Mouse (Mus musculus): ENCODE data around the gene Ahsg.

Ahsg gene

GRCm38 (mm10) chr16:22880900-22881299 is 10.2 kb upstream of the Ahsg start:
- Histone ChIP-seq H3K9me3 (ENCODE audit: low read length) (no peaks in the 10 kb centered on the region), H3K36me3 (ENCODE audit: insufficient read depth, low read length) (no peaks in the 10 kb centered on the region), H3K4me3 (replicated peaks; ENCODE audit: low read length) (no peak overlapping the region), H3K4me1 (replicated peaks; ENCODE audit: low read depth, low read length) (peaks cover 18% of the 10 kb centered on the region), H3K27me3 (ENCODE audit: insufficient read depth, low read length) (0 out of 2 replicates have a peak, but pooled peaks cover 3% of the 10 kb centered on the region)
- TF ChIP-seq POU5F1 (IDR thresholded peaks at IDR 0.05; ENCODE audit: borderline replicate concordance, low read length), result no peak
- no peak for TF ChIP-seq NANOG (IDR thresholded peaks at IDR 0.05; ENCODE audit: borderline replicate concordance, low read length)
- no peak for TF ChIP-seq CTCF (conservative IDR thresholded peaks at IDR 0.05; ENCODE audit: low read length)

DNA sequence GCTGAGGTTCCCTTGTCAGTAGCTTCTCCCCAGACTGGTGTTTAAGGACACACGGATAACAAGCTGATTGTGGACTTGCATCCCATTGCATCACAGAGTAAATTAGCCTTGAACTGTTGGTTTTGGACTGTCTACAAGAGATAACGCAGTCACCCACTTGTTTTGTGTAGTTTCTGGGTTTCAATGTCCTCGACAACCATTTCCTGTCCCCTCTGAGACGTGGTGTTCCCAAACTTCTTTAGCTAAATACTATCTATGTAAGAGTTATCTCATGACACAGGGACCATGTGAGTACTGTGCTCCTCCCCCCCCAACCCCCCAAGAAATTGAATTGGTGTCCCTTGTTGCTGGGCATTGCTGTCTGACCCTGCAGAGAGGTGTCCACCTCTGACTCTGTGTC is 9.6 kb upstream of the Ahsg start:
- Histone ChIP-seq H3K4me3 (replicated peaks; ENCODE audit: low read length) (no peak overlapping the region), H3K9me3 (ENCODE audit: low read length) (no peaks in the 10 kb centered on the region), H3K27me3 (ENCODE audit: insufficient read depth, low read length) (0 out of 2 replicates have a peak, but pooled peaks cover 3% of the 10 kb centered on the region), H3K36me3 (ENCODE audit: insufficient read depth, low read length) (no peaks in the 10 kb centered on the region), H3K4me1 (replicated peaks; ENCODE audit: low read depth, low read length) (peaks cover 24% of the 10 kb centered on the region)
- TF ChIP-seq CTCF (conservative IDR thresholded peaks at IDR 0.05; ENCODE audit: low read length) (no peak), NANOG (IDR thresholded peaks at IDR 0.05; ENCODE audit: borderline replicate concordance, low read length) (no peak), POU5F1 (IDR thresholded peaks at IDR 0.05; ENCODE audit: borderline replicate concordance, low read length) (no peak)

DNA sequence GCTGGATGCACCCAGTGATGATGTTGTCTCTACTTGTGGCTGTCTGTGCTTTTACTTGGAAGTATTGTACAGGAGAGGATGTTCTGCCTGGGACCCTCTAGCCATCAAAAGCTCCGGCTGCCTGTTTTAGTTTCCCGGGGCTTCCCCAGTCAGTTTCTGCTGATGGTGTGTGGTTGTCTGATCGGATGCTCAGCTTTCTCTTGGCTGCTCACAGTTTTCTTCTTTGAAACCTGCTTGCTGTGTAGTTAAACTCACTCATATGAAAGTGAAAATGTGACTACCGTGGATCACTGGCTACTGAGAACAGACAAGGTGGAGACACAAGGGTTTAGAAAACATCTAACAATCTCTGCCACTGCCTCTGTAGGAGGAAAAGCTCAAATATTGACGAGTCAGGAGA is 7.6 kb upstream of the Ahsg start:
- Histone ChIP-seq H3K27me3 (ENCODE audit: insufficient read depth, low read length) (0 out of 2 replicates have a peak, but pooled peaks cover 9% of the 10 kb centered on the region), H3K36me3 (ENCODE audit: insufficient read depth, low read length) (no peaks in the 10 kb centered on the region), H3K4me3 (replicated peaks; ENCODE audit: low read length) (no peak overlapping the region), H3K9me3 (ENCODE audit: low read length) (no peaks in the 10 kb centered on the region), H3K4me1 (replicated peaks; ENCODE audit: low read depth, low read length) (peaks cover 25% of the 10 kb centered on the region)
- no peak for TF ChIP-seq NANOG (IDR thresholded peaks at IDR 0.05; ENCODE audit: borderline replicate concordance, low read length)
- TF ChIP-seq CTCF (conservative IDR thresholded peaks at IDR 0.05; ENCODE audit: low read length), result no peak
- no peak for TF ChIP-seq POU5F1 (IDR thresholded peaks at IDR 0.05; ENCODE audit: borderline replicate concordance, low read length)

DNA sequence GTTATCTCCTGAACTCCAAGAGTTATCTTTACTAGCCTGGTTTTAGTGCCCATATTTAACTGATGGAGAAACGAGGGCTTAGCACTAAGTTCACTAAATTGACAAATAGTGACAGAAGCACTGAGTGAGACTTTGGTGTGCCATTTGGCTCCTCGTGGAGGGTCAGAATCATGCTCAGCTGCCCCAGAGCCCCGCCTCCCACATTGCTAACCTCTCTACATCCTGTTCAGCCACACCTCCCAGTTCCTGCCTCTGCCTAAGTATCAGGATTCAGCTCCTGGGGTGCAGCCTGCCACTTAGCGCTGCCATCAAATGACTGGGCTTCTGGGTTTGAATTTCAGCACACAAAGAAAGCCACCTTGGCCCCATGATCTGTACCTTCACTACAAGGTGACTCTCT is 5.7 kb upstream of the Ahsg start:
- H3K9me3 ChIP-seq (ENCODE audit: low read length), result no peaks in the 10 kb centered on the region
- H3K4me1 ChIP-seq (replicated peaks; ENCODE audit: low read depth, low read length), result peaks cover 25% of the 10 kb centered on the region
- no peak for TF ChIP-seq POU5F1 (IDR thresholded peaks at IDR 0.05; ENCODE audit: borderline replicate concordance, low read length)
- no peak for TF ChIP-seq CTCF (conservative IDR thresholded peaks at IDR 0.05; ENCODE audit: low read length)
- peaks cover 25% of the 10 kb centered on the region for H3K27me3 ChIP-seq (ENCODE audit: insufficient read depth, low read length)
- H3K36me3 ChIP-seq (ENCODE audit: insufficient read depth, low read length), result no peaks in the 10 kb centered on the region
- H3K4me3 ChIP-seq (replicated peaks; ENCODE audit: low read length), result no peak overlapping the region

DNA sequence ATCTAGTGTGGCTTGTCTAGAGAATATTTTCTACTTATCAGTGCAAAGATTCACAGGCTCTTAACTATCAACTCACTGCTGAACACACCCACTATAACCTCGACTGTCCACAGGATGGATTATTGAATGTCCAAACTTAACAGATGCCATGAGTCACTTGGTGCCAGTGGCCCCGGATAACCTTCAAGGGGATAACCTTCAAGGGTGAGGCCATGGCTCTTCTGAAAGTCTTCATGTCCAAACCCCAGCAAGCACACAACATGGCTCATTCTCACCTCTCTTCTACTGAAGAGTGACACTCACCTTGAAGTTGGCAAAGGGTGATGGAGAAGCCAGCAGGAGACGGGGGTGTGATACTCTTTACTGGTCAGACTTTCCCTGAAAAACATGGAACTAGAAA is 4.4 kb upstream of the Ahsg start:
- Histone ChIP-seq H3K9me3 (ENCODE audit: low read length) (no peaks in the 10 kb centered on the region), H3K36me3 (ENCODE audit: insufficient read depth, low read length) (no peaks in the 10 kb centered on the region), H3K4me1 (replicated peaks; ENCODE audit: low read depth, low read length) (peaks cover 16% of the 10 kb centered on the region), H3K4me3 (replicated peaks; ENCODE audit: low read length) (no peak overlapping the region), H3K27me3 (ENCODE audit: insufficient read depth, low read length) (peaks cover 33% of the 10 kb centered on the region)
- TF ChIP-seq POU5F1 (IDR thresholded peaks at IDR 0.05; ENCODE audit: borderline replicate concordance, low read length) (no peak), NANOG (IDR thresholded peaks at IDR 0.05; ENCODE audit: borderline replicate concordance, low read length) (no peak), CTCF (conservative IDR thresholded peaks at IDR 0.05; ENCODE audit: low read length) (no peak)

DNA sequence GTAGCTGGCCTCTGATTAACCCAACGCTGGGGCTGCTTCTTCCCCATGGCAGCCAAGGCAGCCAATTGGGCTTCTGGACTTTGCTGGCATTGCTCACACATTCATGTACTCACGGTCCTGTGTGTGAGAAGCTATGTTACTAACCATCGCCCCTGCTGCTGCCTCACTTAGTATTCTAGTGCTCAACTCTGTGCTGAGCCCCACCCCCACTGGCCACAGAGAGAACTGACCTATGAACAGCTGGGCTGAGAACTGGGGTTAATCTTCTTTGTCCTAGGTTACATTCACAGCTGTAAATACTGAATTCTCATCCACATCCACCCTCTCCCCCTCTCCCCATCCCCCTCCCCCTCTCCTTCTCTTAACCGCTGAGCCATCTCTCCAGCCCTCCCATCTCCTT is 2.2 kb upstream of the Ahsg start:
- no peak for TF ChIP-seq CTCF (conservative IDR thresholded peaks at IDR 0.05; ENCODE audit: low read length)
- no peak for TF ChIP-seq POU5F1 (IDR thresholded peaks at IDR 0.05; ENCODE audit: borderline replicate concordance, low read length)
- TF ChIP-seq NANOG (IDR thresholded peaks at IDR 0.05; ENCODE audit: borderline replicate concordance, low read length), result no peak
- Histone ChIP-seq H3K4me1 (replicated peaks; ENCODE audit: low read depth, low read length) (peaks cover 20% of the 10 kb centered on the region), H3K36me3 (ENCODE audit: insufficient read depth, low read length) (no peaks in the 10 kb centered on the region), H3K4me3 (replicated peaks; ENCODE audit: low read length) (no peak overlapping the region), H3K27me3 (ENCODE audit: insufficient read depth, low read length) (peaks cover 49% of the 10 kb centered on the region), H3K9me3 (ENCODE audit: low read length) (no peaks in the 10 kb centered on the region)

DNA sequence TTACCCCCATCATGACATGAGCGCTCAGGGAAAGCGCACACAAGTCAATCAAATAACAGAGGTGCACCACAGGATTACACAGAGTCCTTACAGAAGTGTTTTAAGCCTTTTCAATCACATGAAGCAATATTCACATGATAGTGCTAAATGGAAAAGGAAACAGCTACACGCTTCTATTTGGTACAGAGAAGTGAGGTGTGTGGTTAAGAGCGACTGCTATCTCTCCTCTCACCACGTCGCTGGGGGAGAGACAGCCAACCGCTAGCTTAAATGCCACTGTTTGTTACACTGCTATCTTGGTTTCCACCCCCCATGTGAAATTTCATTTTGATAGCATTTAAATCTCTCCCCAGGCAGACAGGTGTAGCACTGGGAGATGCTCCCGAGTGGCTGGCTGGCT is 1.4 kb upstream of the Ahsg start:
- no peak overlapping the region for H3K4me3 ChIP-seq (replicated peaks; ENCODE audit: low read length)
- TF ChIP-seq CTCF (conservative IDR thresholded peaks at IDR 0.05; ENCODE audit: low read length), result no peak
- TF ChIP-seq NANOG (IDR thresholded peaks at IDR 0.05; ENCODE audit: borderline replicate concordance, low read length), result no peak
- no peak for TF ChIP-seq POU5F1 (IDR thresholded peaks at IDR 0.05; ENCODE audit: borderline replicate concordance, low read length)
- H3K36me3 ChIP-seq (ENCODE audit: insufficient read depth, low read length), result no peaks in the 10 kb centered on the region
- H3K4me1 ChIP-seq (replicated peaks; ENCODE audit: low read depth, low read length), result peaks cover 27% of the 10 kb centered on the region
- H3K27me3 ChIP-seq (ENCODE audit: insufficient read depth, low read length), result peaks cover 50% of the 10 kb centered on the region
- no peaks in the 10 kb centered on the region for H3K9me3 ChIP-seq (ENCODE audit: low read length)

DNA sequence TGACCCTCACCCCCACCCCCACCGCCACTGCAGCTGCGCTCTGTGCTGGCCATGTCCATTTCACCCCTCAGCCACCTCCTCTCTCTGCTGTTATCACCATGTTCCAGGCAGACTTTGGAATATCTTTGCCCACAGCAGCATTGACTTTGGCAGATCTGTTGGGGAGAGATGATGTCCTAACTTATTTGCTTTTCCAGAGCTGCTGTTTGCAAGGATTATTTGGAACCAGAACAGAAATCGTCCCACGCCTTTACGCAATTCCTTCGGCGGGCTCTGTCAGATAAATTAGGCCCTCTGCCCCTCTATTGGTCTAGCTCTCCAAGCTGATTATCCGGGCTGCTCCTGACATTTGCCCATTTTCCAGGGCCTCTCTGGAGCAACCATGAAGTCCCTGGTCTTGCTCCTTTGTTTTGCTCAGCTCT is 667 bp downstream of the Ahsg start:
- Histone ChIP-seq H3K27me3 (ENCODE audit: insufficient read depth, low read length) (peaks cover 60% of the 10 kb centered on the region), H3K4me3 (replicated peaks; ENCODE audit: low read length) (no peak overlapping the region), H3K36me3 (ENCODE audit: insufficient read depth, low read length) (no peaks in the 10 kb centered on the region), H3K4me1 (replicated peaks; ENCODE audit: low read depth, low read length) (peaks cover 15% of the 10 kb centered on the region; the same call in 1 of the 2 replicates), H3K9me3 (ENCODE audit: low read length) (no peaks in the 10 kb centered on the region)
- TF ChIP-seq POU5F1 (IDR thresholded peaks at IDR 0.05; ENCODE audit: borderline replicate concordance, low read length), result no peak
- TF ChIP-seq NANOG (IDR thresholded peaks at IDR 0.05; ENCODE audit: borderline replicate concordance, low read length), result no peak
- no peak for TF ChIP-seq CTCF (conservative IDR thresholded peaks at IDR 0.05; ENCODE audit: low read length)

- TF ChIP-seq POU5F1 (IDR thresholded peaks at IDR 0.05; ENCODE audit: borderline replicate concordance, low read length), result no peak
- no peak for TF ChIP-seq CTCF (conservative IDR thresholded peaks at IDR 0.05; ENCODE audit: low read length)
- no peak for TF ChIP-seq NANOG (IDR thresholded peaks at IDR 0.05; ENCODE audit: borderline replicate concordance, low read length)
- H3K27me3 ChIP-seq (ENCODE audit: insufficient read depth, low read length), result peaks cover 60% of the 10 kb centered on the region
- H3K9me3 ChIP-seq (ENCODE audit: low read length), result no peaks in the 10 kb centered on the region
These were observed 3.0 kb downstream of the Ahsg start for GRCm38 (mm10) chr16:22894095-22894494.

More at GRCm38 (mm10) chr16:22894095-22894494, 3.0 kb downstream of the Ahsg start:
- H3K4me1 ChIP-seq (replicated peaks; ENCODE audit: low read depth, low read length), result peaks cover 15% of the 10 kb centered on the region; the same call in 1 of the 2 replicates
- no peaks in the 10 kb centered on the region for H3K36me3 ChIP-seq (ENCODE audit: insufficient read depth, low read length)
- H3K4me3 ChIP-seq (replicated peaks; ENCODE audit: low read length), result no peak overlapping the region
